Mouse (Mus musculus) embryonic facial prominence, embryonic 15.5 days (tissue): ENCODE data around the gene Tm6sf1. TPM values are rescaled to one million over a fixed set of nuclear protein-coding genes. Genes with fewer than 3 reads are reported as not detected.

Experiments
- ATAC-seq: fragments of 200-750 bp; cut with Nextera tagmentation; 2 replicates; pipeline ENCODE4 v1.8.0; 2017; ENCODE audit warnings: low read depth, moderate TSS enrichment; ENCODE audit not compliant: insufficient number of reproducible peaks, low FRiP score, low TSS enrichment
- H3K27ac ChIP-seq: fragments of 300-500 bp; sonication (generic); replicated peaks from 2 replicates; pipeline ENCODE4 v1.5.1; 2015; ENCODE audit warnings: mild to moderate bottlenecking, inconsistent platforms
- H3K27me3 ChIP-seq: fragments of 300-500 bp; sonication (generic); 2 replicates; pipeline ENCODE4 v1.6.1; 2015; ENCODE audit warnings: inconsistent platforms
- H3K36me3 ChIP-seq: fragments of 300-500 bp; sonication (generic); 2 replicates; pipeline ENCODE4 v1.6.1; 2015; ENCODE audit warnings: mild to moderate bottlenecking, inconsistent platforms
- H3K4me1 ChIP-seq: fragments of 300-500 bp; sonication (generic); 2 replicates; pipeline ENCODE4 v1.6.1; 2015; ENCODE audit warnings: inconsistent platforms
- H3K4me2 ChIP-seq: fragments of 300-500 bp; sonication (generic); replicated peaks from 2 replicates; pipeline ENCODE4 v1.6.1; 2015; ENCODE audit warnings: mild to moderate bottlenecking, inconsistent platforms
- H3K4me3 ChIP-seq: fragments of 300-500 bp; sonication (generic); replicated peaks from 2 replicates; pipeline ENCODE4 v1.5.1; 2015; ENCODE audit warnings: mild to moderate bottlenecking, inconsistent platforms
- H3K9ac ChIP-seq: fragments of 300-500 bp; sonication (generic); 2 replicates; pipeline ENCODE4 v1.6.1; 2015; ENCODE audit warnings: inconsistent platforms
- H3K9me3 ChIP-seq: fragments of 300-500 bp; sonication (generic); replicated peaks from 2 replicates; pipeline ENCODE4 v1.6.1; 2016; ENCODE audit warnings: inconsistent platforms
- WGBS: fragments of 180-500 bp; shearing (Covaris S2); methylation state at CpG from one replicate; pipeline ENCODE4 v1.1.7; 2015; 5-methylcytosine and 5-hydroxymethylcytosine counted together
- polyA plus RNA-seq: library from polyadenylated mRNA; unstranded; fragments of >200 nt; fragmentation: Nextera tagmentation; extraction: Ambion mirVana; gene quantifications from 2 replicates; pipeline ENCODE4 v1.2.1, GENCODE M21; 2015

Gene Tm6sf1
- polyA plus RNA-seq, 1 experiment from 2014 or later = 22.1 TPM

DNA sequence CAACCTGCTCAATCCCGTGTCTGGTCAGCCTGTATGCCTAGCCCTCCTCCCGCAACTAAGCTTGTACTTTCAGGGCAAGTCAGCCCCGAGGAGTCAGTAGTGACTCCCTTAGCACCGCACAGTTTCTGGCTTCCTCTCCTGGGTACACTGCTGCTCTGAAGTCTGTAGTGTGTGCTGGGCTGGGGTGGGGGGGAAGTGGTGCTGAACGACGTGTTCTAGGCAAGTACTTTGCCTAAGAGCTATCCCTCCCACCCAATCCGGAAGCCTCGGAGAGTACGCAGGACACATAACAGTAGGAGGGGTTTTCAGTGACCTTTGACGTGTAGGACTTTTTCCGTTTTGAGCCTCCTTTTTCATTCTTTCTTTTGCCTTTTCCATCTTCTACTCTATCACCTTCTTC lies 40.6 kb downstream of the Tm6sf1 start:
- Histone ChIP-seq H3K9me3 (no peaks in the 10 kb centered on the region), H3K27ac (no peak overlapping the region), H3K4me1 (no peaks in the 10 kb centered on the region), H3K36me3 (no peaks in the 10 kb centered on the region; the same call in 1 of the 2 replicates), H3K27me3 (no peaks in the 10 kb centered on the region), H3K4me2 (no peak overlapping the region), H3K9ac (no peak overlapping the region), H3K4me3 (no peak overlapping the region)
- 75% methylated on average over 11 of the region's 11 CpGs for WGBS
- ATAC-seq = no peak

DNA sequence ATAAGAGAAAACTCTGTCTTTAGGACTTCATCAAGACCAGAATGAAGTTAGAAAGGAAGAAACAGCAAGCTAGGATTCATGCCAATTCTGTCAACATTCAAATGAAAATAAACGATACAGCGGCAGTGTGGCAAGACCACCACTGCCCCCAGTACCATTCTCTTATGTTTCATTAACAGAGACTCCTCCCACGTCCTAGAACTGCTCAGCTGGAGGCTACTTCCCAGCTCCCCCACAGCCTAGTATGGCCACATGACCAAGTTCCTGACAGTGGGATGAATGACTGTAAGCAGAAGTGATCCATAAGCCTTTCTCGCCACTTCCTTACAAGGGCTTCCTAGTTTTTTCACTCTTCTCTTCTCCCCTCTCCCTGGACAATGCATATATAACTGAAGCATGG lies 45.3 kb downstream of the Tm6sf1 start:
- 60% methylated on average over 4 of the region's 4 CpGs for WGBS
- Histone ChIP-seq H3K27me3 (no peaks in the 10 kb centered on the region), H3K9me3 (no peaks in the 10 kb centered on the region), H3K9ac (no peak overlapping the region), H3K4me2 (no peak overlapping the region), H3K36me3 (no peaks in the 10 kb centered on the region; the same call in 1 of the 2 replicates), H3K27ac (no peak overlapping the region), H3K4me1 (no peaks in the 10 kb centered on the region), H3K4me3 (no peak overlapping the region)
- ATAC-seq = no peak

DNA sequence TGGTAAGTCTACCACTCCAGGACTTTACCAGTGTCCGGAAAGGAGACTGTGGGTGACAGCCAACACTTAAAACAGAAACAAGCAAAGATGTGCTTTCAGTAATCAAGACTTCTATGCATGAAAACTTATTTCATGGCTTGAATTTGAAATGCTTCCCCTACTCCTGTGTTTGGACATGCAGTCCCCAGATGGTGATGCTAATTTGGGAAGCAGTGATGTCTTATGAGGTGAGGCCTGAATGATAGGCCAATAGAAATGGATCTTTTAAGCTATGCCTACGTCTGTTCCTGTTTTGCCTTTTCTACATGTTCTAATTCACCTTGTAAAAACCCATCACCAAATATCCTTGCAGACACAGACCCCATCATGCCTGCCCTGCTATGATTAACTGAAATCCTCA lies 46.1 kb downstream of the Tm6sf1 start:
- no peak overlapping the region for H3K4me3 ChIP-seq
- no peaks in the 10 kb centered on the region for H3K4me1 ChIP-seq
- H3K27ac ChIP-seq = no peak overlapping the region
- ATAC-seq = no peak
- H3K4me2 ChIP-seq = no peak overlapping the region
- 67% methylated on average over 2 of the region's 2 CpGs for WGBS
- no peaks in the 10 kb centered on the region for H3K9me3 ChIP-seq
- no peak overlapping the region for H3K9ac ChIP-seq
- no peaks in the 10 kb centered on the region for H3K27me3 ChIP-seq
- H3K36me3 ChIP-seq = no peaks in the 10 kb centered on the region

DNA sequence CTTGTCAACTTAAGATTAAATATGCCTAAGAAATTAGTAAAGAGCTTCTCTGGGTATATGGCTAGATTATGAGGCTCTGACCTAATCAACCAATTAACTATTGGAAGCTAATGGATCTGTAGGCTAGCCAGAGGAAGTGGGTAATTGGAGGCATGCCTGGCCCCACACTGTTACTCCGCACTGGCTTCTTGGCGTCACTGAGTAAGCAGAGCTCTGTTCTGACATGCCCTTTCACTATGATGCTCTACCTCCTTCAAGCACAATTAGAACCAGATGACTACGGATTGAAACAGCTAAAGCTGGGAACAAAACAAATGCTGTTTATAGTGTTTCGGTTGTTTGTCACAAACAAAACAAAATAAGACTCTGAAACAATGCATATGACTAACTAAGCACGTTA lies 59.5 kb downstream of the Tm6sf1 start:
- H3K4me3 ChIP-seq = no peak overlapping the region
- no peak overlapping the region for H3K27ac ChIP-seq
- H3K9me3 ChIP-seq = no peaks in the 10 kb centered on the region
- no peak overlapping the region for H3K4me2 ChIP-seq
- ATAC-seq = no peak; the same call in 1 of the 2 replicates
- WGBS = 19% methylated on average over 5 of the region's 5 CpGs
- H3K36me3 ChIP-seq = no peaks in the 10 kb centered on the region
- no peaks in the 10 kb centered on the region for H3K4me1 ChIP-seq
- no peak overlapping the region for H3K9ac ChIP-seq
- no peaks in the 10 kb centered on the region for H3K27me3 ChIP-seq

DNA sequence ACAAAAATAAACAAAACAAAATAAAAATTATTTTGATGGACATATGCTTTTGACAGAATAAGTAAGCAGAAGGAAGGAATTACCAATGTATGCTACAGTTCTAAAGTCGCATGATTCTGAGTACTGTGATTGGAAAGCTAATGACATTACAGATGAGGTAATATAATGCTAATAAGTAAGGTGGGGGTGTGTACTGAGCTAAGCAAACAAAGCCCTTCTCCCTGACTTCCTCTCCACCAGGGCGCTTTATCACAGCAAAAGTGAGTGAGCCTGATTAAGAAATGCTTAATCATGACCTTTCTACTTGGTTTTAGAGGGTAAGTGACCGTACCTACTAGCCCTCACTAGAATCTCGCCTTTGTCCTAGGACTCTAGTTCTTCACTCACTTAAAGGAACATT lies 61.5 kb downstream of the Tm6sf1 start:
- ATAC-seq = no peak
- WGBS = 76% methylated on average over 4 of the region's 4 CpGs
- Histone ChIP-seq H3K4me2 (no peak overlapping the region), H3K36me3 (no peaks in the 10 kb centered on the region), H3K9ac (no peak overlapping the region), H3K9me3 (no peaks in the 10 kb centered on the region), H3K27ac (no peak overlapping the region), H3K4me3 (no peak overlapping the region), H3K4me1 (no peaks in the 10 kb centered on the region), H3K27me3 (no peaks in the 10 kb centered on the region)

DNA sequence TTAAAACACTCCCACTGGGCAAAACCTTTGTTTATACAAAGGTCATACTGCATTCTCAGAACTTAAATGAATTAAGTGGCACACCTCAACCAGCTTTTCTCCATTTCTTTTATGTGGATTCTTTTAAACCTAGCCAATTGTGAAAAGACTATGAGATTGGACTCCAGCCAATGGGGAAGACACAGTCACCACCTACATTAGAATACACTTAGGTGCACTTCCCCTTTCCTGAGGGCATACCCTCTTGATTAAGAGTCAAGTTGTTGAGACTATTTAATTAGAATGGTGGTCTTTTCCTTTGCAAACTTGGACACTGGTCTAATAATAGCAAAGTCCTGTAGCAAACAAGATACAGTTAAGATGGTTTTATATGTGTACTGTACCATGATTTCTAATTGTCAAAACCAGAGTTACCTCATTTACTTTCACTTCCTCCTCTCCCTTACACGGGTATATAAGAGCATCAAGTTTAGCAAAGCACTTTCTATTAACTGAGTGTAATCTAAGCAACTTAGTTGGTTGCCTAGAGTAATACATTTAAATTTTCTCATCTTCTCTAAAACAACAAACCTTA lies 62.7 kb downstream of the Tm6sf1 start:
- 68% methylated on average over 1 of the region's 1 CpGs for WGBS
- Histone ChIP-seq H3K9ac (no peak overlapping the region), H3K4me1 (no peaks in the 10 kb centered on the region), H3K4me2 (no peak overlapping the region), H3K9me3 (no peaks in the 10 kb centered on the region), H3K27ac (no peak overlapping the region), H3K27me3 (no peaks in the 10 kb centered on the region), H3K36me3 (no peaks in the 10 kb centered on the region), H3K4me3 (no peak overlapping the region)
- ATAC-seq = no peak

DNA sequence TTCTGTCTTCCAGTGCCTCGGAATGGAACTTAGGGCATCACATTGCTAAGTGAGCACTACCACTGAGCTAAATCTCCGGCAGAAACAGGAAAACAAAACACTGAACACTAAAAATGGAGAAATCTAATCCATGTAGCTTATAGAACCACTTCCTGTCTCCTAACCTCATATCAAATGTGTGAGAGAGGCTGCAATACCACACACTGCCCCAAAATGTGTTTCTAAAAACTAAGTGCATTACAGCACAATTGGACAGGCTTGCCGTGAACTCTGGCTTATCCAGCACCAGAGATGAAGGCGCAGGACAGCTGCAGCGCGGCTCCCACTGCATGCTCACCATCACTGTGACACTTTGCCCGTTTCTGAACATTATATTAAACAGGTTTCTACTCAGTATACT lies 70.2 kb downstream of the Tm6sf1 start:
- 0 out of 2 replicates have a peak, but pooled peaks cover 17% of the 10 kb centered on the region for H3K4me1 ChIP-seq
- no peak overlapping the region for H3K4me3 ChIP-seq
- no peaks in the 10 kb centered on the region for H3K9me3 ChIP-seq
- H3K9ac ChIP-seq = no peak overlapping the region
- H3K27ac ChIP-seq = no peak overlapping the region
- ATAC-seq = no peak
- H3K4me2 ChIP-seq = no peak overlapping the region
- no peaks in the 10 kb centered on the region for H3K36me3 ChIP-seq
- H3K27me3 ChIP-seq = no peaks in the 10 kb centered on the region
- 72% methylated on average over 7 of the region's 7 CpGs for WGBS

DNA sequence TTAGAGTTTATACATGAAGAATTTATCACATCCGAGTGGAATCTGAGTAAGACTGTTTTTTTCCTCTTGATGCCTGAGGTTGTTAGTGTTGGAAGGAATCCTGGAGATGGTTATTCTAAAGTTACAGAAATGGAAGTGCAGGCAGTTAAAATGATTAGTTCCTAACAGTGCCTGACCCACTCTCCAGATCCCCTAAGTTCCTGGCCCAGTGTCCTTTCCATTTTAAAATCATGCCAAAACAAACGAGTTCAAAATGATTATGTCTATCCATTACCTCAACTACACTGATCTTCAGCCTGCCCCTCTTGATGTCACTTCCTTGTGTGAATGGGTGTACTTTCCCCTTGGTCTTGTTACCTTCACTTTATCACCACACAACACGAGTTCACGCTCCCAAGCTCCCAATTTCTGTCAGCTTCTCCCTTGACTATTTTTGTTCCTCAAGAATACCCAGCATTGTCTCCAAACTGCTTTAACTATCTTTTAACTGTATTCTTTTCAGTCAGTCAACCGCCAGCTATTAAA lies 73.8 kb downstream of the Tm6sf1 start:
- peaks cover 21% of the 10 kb centered on the region for H3K4me1 ChIP-seq
- H3K9ac ChIP-seq = no peak overlapping the region
- 28% methylated on average over 5 of the region's 5 CpGs for WGBS
- no peaks in the 10 kb centered on the region for H3K36me3 ChIP-seq
- no peak overlapping the region for H3K27ac ChIP-seq
- peak overlapping the region; percentile 72 for H3K4me2 ChIP-seq
- no peak for ATAC-seq
- no peaks in the 10 kb centered on the region for H3K9me3 ChIP-seq
- H3K4me3 ChIP-seq = peak overlapping the region; percentile 67
- peaks cover 5% of the 10 kb centered on the region; the same call in 1 of the 2 replicates for H3K27me3 ChIP-seq

DNA sequence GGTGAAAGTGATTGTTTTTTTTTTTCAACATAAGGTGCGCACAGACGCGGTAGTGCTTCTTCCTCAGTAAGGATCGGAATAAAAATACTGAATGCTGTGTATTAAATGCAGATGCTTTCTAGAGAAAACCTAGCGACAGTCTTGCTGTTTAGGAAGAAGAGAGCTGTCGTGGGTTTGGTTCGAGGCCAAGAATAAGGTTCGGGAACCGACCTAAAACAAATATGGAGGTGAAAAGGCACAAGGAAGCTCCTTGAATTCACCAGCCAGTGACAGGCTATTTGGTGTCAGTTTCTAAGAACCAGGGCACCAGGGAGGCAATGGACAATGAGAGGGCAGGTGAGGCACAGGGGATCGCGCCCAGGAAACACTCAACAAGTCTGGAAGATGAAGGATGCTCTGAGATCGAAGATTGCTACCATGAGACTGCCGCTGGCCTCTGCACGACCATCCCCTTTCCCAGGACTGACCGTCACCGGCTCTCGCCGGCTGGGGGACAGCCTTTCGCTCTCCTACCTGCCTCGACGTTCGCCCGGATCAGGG lies 74.3 kb downstream of the Tm6sf1 start:
- Histone ChIP-seq H3K9ac (peak overlapping the region; percentile 78), H3K36me3 (no peaks in the 10 kb centered on the region), H3K27ac (peak overlapping the region; percentile 88), H3K4me3 (peak overlapping the region; percentile 67), H3K4me2 (peak overlapping the region; percentile 72), H3K4me1 (peaks cover 21% of the 10 kb centered on the region), H3K27me3 (peaks cover 5% of the 10 kb centered on the region; the same call in 1 of the 2 replicates), H3K9me3 (no peaks in the 10 kb centered on the region)
- WGBS = 3% methylated on average over 23 of the region's 23 CpGs
- ATAC-seq = peak; percentile 4; the same call in 1 of the 2 replicates

DNA sequence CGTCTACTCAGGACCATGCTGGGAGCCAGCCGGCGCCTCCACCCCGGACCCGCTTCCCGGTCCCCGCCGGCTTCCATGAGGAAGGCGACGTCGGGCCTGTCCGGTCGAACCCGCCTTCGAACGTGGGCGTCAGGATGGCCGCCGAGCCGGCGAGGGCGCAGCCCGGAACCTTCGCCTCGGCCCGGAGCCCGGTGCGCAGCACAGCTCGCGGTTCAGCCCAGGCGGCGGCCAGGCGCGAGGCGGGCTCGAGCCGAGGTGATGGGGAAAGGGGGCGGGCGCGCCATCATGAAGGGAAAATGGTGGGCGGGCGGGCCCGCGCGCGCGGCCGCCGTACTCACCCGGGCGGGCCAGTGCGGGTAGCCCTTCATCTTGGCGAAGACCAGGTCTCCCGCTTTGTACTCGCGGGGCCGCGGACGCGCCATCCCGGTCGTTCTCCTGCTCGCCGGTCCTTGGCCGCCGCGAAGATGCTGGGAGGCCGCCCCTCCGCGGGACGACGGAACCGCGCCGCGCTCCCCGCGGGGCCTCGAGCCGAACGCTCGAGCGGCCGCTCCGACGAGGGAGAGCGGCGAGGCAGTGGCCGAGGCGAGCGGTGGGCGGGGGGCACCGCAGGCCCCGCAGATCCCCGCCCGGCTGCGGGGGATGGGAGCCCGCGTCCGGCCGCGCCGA lies 74.9 kb downstream of the Tm6sf1 start:
- peaks cover 5% of the 10 kb centered on the region; the same call in 1 of the 2 replicates for H3K27me3 ChIP-seq
- whole genome bisulfite sequencing = under 1% methylated on average over 91 of the region's 103 CpGs
- H3K4me2 ChIP-seq = peak overlapping the region; percentile 72
- no peaks in the 10 kb centered on the region for H3K36me3 ChIP-seq
- H3K4me3 ChIP-seq = peak overlapping the region; percentile 67
- H3K27ac ChIP-seq = peak overlapping the region; percentile 88
- H3K9me3 ChIP-seq = no peaks in the 10 kb centered on the region
- peak; percentile 87 for ATAC-seq
- H3K4me1 ChIP-seq = peaks cover 21% of the 10 kb centered on the region
- peak overlapping the region; percentile 78 for H3K9ac ChIP-seq
